Comparison of ENCODE assay signal across 8 mouse cellular contexts in genomic region chr10:109664629-109665317, GRCm38 (mm10).
DNase-seq lines count a peak whose midpoint lies in the region; ATAC-seq and TF ChIP-seq lines count a peak whose summit lies in the region.

No protein-coding gene starts in this region.

- TF ChIP-seq POLR2A in MEL (IDR thresholded peaks at IDR 0.05; ENCODE audit: control insufficient read depth in 1 of 2, insufficient read depth in 1 of 2, low read depth in 1 of 2, low read length in 2 of 2, poor library complexity in 1 of 2): no peak

- intact Hi-C loops in heart, postnatal 36 days (cut with DNase I): loop anchor here (10.0 kb wide), 1 partner anchor 930 kb away; no protein-coding TSS in a partner anchor

- H3K9ac ChIP-seq in MEL (ENCODE audit: control insufficient read depth, low read depth, low read length, poor library complexity, severe bottlenecking): no peak overlapping the region
- H3K9ac ChIP-seq in forebrain, embryonic 11.5 days (ENCODE audit: low read length): 0 out of 2 replicates have a peak overlapping the region, but pooled peaks have one; percentile 27
- H3K9ac ChIP-seq in lung, embryonic 16.5 days (ENCODE audit: low read length): no peak overlapping the region

- H3K9me3 ChIP-seq in MEL (replicated peaks; ENCODE audit: insufficient read depth, low read length): no peaks in the 10 kb centered on the region
- no peaks in the 10 kb centered on the region for H3K9me3 ChIP-seq in forebrain, embryonic 11.5 days (ENCODE audit: control insufficient read depth, low read length)
- no peaks in the 10 kb centered on the region for H3K9me3 ChIP-seq in lung, embryonic 16.5 days (ENCODE audit: control insufficient read depth, low read length)

- ATAC-seq in forebrain, embryonic 11.5 days (replicated peaks; ENCODE audit: low FRiP score): peak; percentile 70
- no peak for ATAC-seq in lung, embryonic 16.5 days (ENCODE audit: low read depth)
- no peak; the same call in 1 of the 2 replicates for ATAC-seq in erythroblast, adult 5-6 weeks (replicated peaks; ENCODE audit: low FRiP score, poor library complexity, severe bottlenecking)

- H3K27ac ChIP-seq in MEL (ENCODE audit: control insufficient read depth, low read depth, low read length): no peak overlapping the region
- no peak overlapping the region for H3K27ac ChIP-seq in forebrain, embryonic 11.5 days (ENCODE audit: low read depth, low read length)
- no peak overlapping the region for H3K27ac ChIP-seq in lung, embryonic 16.5 days (ENCODE audit: low read length)

- peak; percentile 66 for DNase-seq in MEL (ENCODE audit: low read depth, low spot score)
- peak; percentile 61 for DNase-seq in c-Kit-positive CD71-negative TER-119-negative erythroid progenitor cells, embryonic 14.5 days (ENCODE audit: low read depth)
- peak; percentile 85 for DNase-seq in forebrain, embryonic 11.5 days (ENCODE audit: low spot score)
- peak; percentile 34 to 66 for DNase-seq in heart, postnatal 36 days
- peak; percentile 66 to 91 for DNase-seq in layer of hippocampus, adult 8-10 months (ENCODE audit: low spot score in 2 of 2)
- peak; percentile 88 for DNase-seq in retina, embryonic 14.5 days (ENCODE audit: low spot score)

- no peak overlapping the region for H3K4me3 ChIP-seq in MEL (ENCODE audit: control insufficient read depth in 1 of 2, insufficient read depth in 1 of 2, low read depth in 2 of 2, low read length in 2 of 2)
- no peak overlapping the region for H3K4me3 ChIP-seq in forebrain, embryonic 11.5 days (ENCODE audit: low read depth, low read length)
- H3K4me3 ChIP-seq in lung, embryonic 16.5 days (ENCODE audit: low read length): no peak overlapping the region

- H3K36me3 ChIP-seq in MEL (ENCODE audit: control insufficient read depth in 1 of 2, insufficient read depth in 2 of 2, low read length in 2 of 2): no peaks in the 10 kb centered on the region
- no peaks in the 10 kb centered on the region for H3K36me3 ChIP-seq in forebrain, embryonic 11.5 days (ENCODE audit: control insufficient read depth, insufficient read depth, low read length)
- no peaks in the 10 kb centered on the region for H3K36me3 ChIP-seq in lung, embryonic 16.5 days (ENCODE audit: control insufficient read depth, insufficient read depth, low read length)

- no peak overlapping the region for H3K4me2 ChIP-seq in forebrain, embryonic 11.5 days (ENCODE audit: low read depth, low read length, severe bottlenecking)
- peak overlapping the region; percentile 23; the same call in 1 of the 2 replicates for H3K4me2 ChIP-seq in lung, embryonic 16.5 days (ENCODE audit: low read depth, low read length)

- TF ChIP-seq EP300 in MEL (IDR thresholded peaks at IDR 0.05; ENCODE audit: low read depth in 1 of 2, low read length in 2 of 2): no peak

- peak; percentile 52 to 58 (median 55) for TF ChIP-seq CTCF in MEL (IDR thresholded peaks at IDR 0.05 in 2 of 3, conservative IDR thresholded peaks at IDR 0.05 in 1 of 3; ENCODE audit: control insufficient read depth in 1 of 3, insufficient read depth in 1 of 3, low read depth in 2 of 3, low read length in 3 of 3, poor library complexity in 1 of 3, severe bottlenecking in 1 of 3)

- H3K27me3 ChIP-seq in MEL (ENCODE audit: control insufficient read depth in 1 of 2, insufficient read depth in 2 of 2, low read length in 2 of 2): no peaks in the 10 kb centered on the region
- no peaks in the 10 kb centered on the region for H3K27me3 ChIP-seq in forebrain, embryonic 11.5 days (ENCODE audit: control insufficient read depth, insufficient read depth, low read length)
- no peaks in the 10 kb centered on the region for H3K27me3 ChIP-seq in lung, embryonic 16.5 days (ENCODE audit: control insufficient read depth, insufficient read depth, low read depth, low read length)

- no peaks in the 10 kb centered on the region for H3K79me2 ChIP-seq in MEL (ENCODE audit: control insufficient read depth, insufficient read depth, low read length, poor library complexity)

- TF ChIP-seq RAD21 in MEL (IDR thresholded peaks at IDR 0.05; ENCODE audit: low read depth, low read length): peak; percentile 32

- H3K4me1 ChIP-seq in MEL (ENCODE audit: control insufficient read depth in 1 of 2, insufficient read depth in 2 of 2, low read length in 2 of 2): no peaks in the 10 kb centered on the region
- peaks cover 2% of the 10 kb centered on the region; the same call in 1 of the 2 replicates for H3K4me1 ChIP-seq in forebrain, embryonic 11.5 days (replicated peaks; ENCODE audit: control insufficient read depth, insufficient read depth, low read length)
- H3K4me1 ChIP-seq in lung, embryonic 16.5 days (replicated peaks; ENCODE audit: control insufficient read depth, insufficient read depth, low read length): no peaks in the 10 kb centered on the region

- WGBS in forebrain, embryonic 11.5 days: 39% methylated on average over 14 of the region's 14 CpGs
- 23% methylated on average over 14 of the region's 14 CpGs for WGBS in lung, embryonic 16.5 days

TF ChIP-seq in MEL, 35 proteins besides CTCF, POLR2A, EP300 and RAD21:
- TF ChIP-seq TCF12 (IDR thresholded peaks at IDR 0.05; ENCODE audit: low read depth, low read length) (no peak), USF2 (IDR thresholded peaks at IDR 0.05; ENCODE audit: borderline replicate concordance in 1 of 2, insufficient read depth in 1 of 2, low read depth in 1 of 2, low read length in 2 of 2) (no peak), ZC3H11A (IDR thresholded peaks at IDR 0.05; ENCODE audit: low read depth, low read length) (0 out of 2 replicates have a peak, but pooled peaks have one; percentile 4), SMC3 (IDR thresholded peaks at IDR 0.05; ENCODE audit: low read depth, low read length) (peak; percentile 45)
